Mouse (Mus musculus): Measurements from ENCODE around the gene Uqcr10. TPM values are rescaled to one million over a fixed set of nuclear protein-coding genes. Genes with fewer than 3 reads are reported as not detected.

Gene Uqcr10
- polyA plus RNA-seq, 1 experiment: 1,330 TPM

GRCm38 (mm10) chr11:4679441-4679832, 24.7 kb downstream of the Uqcr10 start:
- 92% methylated on average over 12 of the region's 12 CpGs for WGBS
- no peak for DNase-seq (ENCODE audit: low read depth, low spot score)

- no peak for DNase-seq (ENCODE audit: low read depth, low spot score)
- WGBS: 82% methylated on average over 13 of the region's 13 CpGs
Observed at GRCm38 (mm10) chr11:4678700-4679440, 25.3 kb downstream of the Uqcr10 start.

GRCm38 (mm10) chr11:4677250-4677872, 26.8 kb downstream of the Uqcr10 start:
- DNase-seq (ENCODE audit: low read depth, low spot score): no peak
- WGBS: 58% methylated on average over 7 of the region's 7 CpGs

GRCm38 (mm10) chr11:4675693-4676092, 28.4 kb downstream of the Uqcr10 start:
- DNase-seq (ENCODE audit: low read depth, low spot score): no peak
- WGBS: 41% methylated on average over 6 of the region's 6 CpGs

- peak; percentile 53 for DNase-seq (ENCODE audit: low read depth, low spot score)
- 39% methylated on average over 6 of the region's 6 CpGs for WGBS
Observed at GRCm38 (mm10) chr11:4675126-4675562, 29.0 kb downstream of the Uqcr10 start.

- no peak for DNase-seq (ENCODE audit: low read depth, low spot score)
- WGBS: 32% methylated on average over 1 of the region's 1 CpGs
Observed at GRCm38 (mm10) chr11:4674593-4674992, 29.5 kb downstream of the Uqcr10 start.

- no peak for DNase-seq (ENCODE audit: low read depth, low spot score)
- WGBS: 74% methylated on average over 4 of the region's 4 CpGs
Observed at GRCm38 (mm10) chr11:4671736-4672135, 32.4 kb downstream of the Uqcr10 start.

GRCm38 (mm10) chr11:4662496-4662878, 41.7 kb downstream of the Uqcr10 start:
- 95% methylated on average over 11 of the region's 11 CpGs for WGBS
- no peak for DNase-seq (ENCODE audit: low read depth, low spot score)

GRCm38 (mm10) chr11:4661871-4662495, 42.2 kb downstream of the Uqcr10 start:
- DNase-seq (ENCODE audit: low read depth, low spot score): no peak
- WGBS: 83% methylated on average over 10 of the region's 10 CpGs

GRCm38 (mm10) chr11:4661324-4661723, 42.8 kb downstream of the Uqcr10 start:
- WGBS: 46% methylated on average over 4 of the region's 4 CpGs
- no peak for DNase-seq (ENCODE audit: low read depth, low spot score)

GRCm38 (mm10) chr11:4660309-4661025, 43.7 kb downstream of the Uqcr10 start:
- DNase-seq (ENCODE audit: low read depth, low spot score): no peak

GRCm38 (mm10) chr11:4659818-4660217, 44.3 kb downstream of the Uqcr10 start:
- WGBS: 42% methylated on average over 1 of the region's 1 CpGs
- no peak for DNase-seq (ENCODE audit: low read depth, low spot score)

More at GRCm38 (mm10) chr11:4660309-4661025, 43.7 kb downstream of the Uqcr10 start:
- 32% methylated on average over 7 of the region's 7 CpGs for WGBS

Other genes with a start within 250 kb of the Uqcr10 start
- gene Mtmr3, start 109.5 kb downstream of the Uqcr10 start, polyA plus RNA-seq (2012; rRNA removed): 18.1 and 25.1 TPM in 2 replicates
- not detected in 2 replicates for gene Gm11032, start 84.3 kb downstream of the Uqcr10 start, polyA plus RNA-seq (2012; rRNA removed)
- 16.8 and 22.7 TPM in 2 replicates for gene Ascc2, start 66.6 kb downstream of the Uqcr10 start, polyA plus RNA-seq (2012; rRNA removed)
- 51.7 and 52.4 TPM in 2 replicates for gene Zmat5, start 336 bp upstream of the Uqcr10 start, polyA plus RNA-seq (2012; rRNA removed)
- gene Cabp7, start 42.4 kb upstream of the Uqcr10 start, polyA plus RNA-seq (2012; rRNA removed): 0.04 TPM in 1 of 2 replicates, not detected in the other
- gene Nf2, start 145.2 kb upstream of the Uqcr10 start, polyA plus RNA-seq (2012; rRNA removed): 35.6 and 53.5 TPM in 2 replicates
- 26.4 and 70.0 TPM in 2 replicates for gene Nipsnap1, start 169.6 kb upstream of the Uqcr10 start, polyA plus RNA-seq (2012; rRNA removed)
- gene Thoc5, start 191.0 kb upstream of the Uqcr10 start, polyA plus RNA-seq (2012; rRNA removed): 22.3 and 24.6 TPM in 2 replicates
- 0.12 and 0.24 TPM in 2 replicates for gene Nefh, start 243.7 kb upstream of the Uqcr10 start, polyA plus RNA-seq (2012; rRNA removed)

Data from large intestine, adult 2 months (tissue).